Mouse (Mus musculus) hindbrain, embryonic 11.5 days (tissue): ENCODE measurements at regions not wholly inside any gene's neighbourhood (a gene's known extent, or its start where the extent isn't known, plus 50 kb on each side); places are given as distances from the start of the nearest gene placed in this dataset.

Experiments
- ATAC-seq: fragments of 200-750 bp; cut with Nextera tagmentation; 2 replicates; pipeline ENCODE4 v1.8.0; 2017; ENCODE audit warnings: mild to moderate bottlenecking, moderate TSS enrichment, moderate library complexity; ENCODE audit not compliant: low FRiP score
- DNase-seq: peaks from one replicate; pipeline ENCODE4 v3.0.0-alpha.2; 2015; ENCODE audit warnings: low spot score
- H3K27ac ChIP-seq: fragments of 300-500 bp; sonication (generic); 2 replicates; pipeline ENCODE4 v1.5.1; 2014; ENCODE audit warnings: mild to moderate bottlenecking, low read depth, low read length
- H3K27me3 ChIP-seq: fragments of 300-500 bp; sonication (generic); 2 replicates; pipeline ENCODE4 v1.6.1; 2014; ENCODE audit warnings: mild to moderate bottlenecking, low read length, moderate library complexity, mixed read lengths; ENCODE audit not compliant: control insufficient read depth, insufficient read depth
- H3K36me3 ChIP-seq: fragments of 300-500 bp; sonication (generic); 2 replicates; pipeline ENCODE4 v1.6.1; 2014; ENCODE audit warnings: mild to moderate bottlenecking, low read length, moderate library complexity, mixed read lengths; ENCODE audit not compliant: control insufficient read depth, insufficient read depth
- H3K4me1 ChIP-seq: fragments of 300-500 bp; sonication (generic); replicated peaks from 2 replicates; pipeline ENCODE4 v1.6.1; 2014; ENCODE audit warnings: low read length, mixed read lengths; ENCODE audit not compliant: control insufficient read depth, insufficient read depth
- H3K4me2 ChIP-seq: fragments of 300-500 bp; sonication (generic); replicated peaks from 2 replicates; pipeline ENCODE4 v1.6.1; 2014; ENCODE audit warnings: mild to moderate bottlenecking, low read depth, low read length
- H3K4me3 ChIP-seq: fragments of 300-500 bp; sonication (generic); 2 replicates; pipeline ENCODE4 v1.5.1; 2014; ENCODE audit warnings: low read depth, low read length
- H3K9ac ChIP-seq: fragments of 300-500 bp; sonication (generic); 2 replicates; pipeline ENCODE4 v1.6.1; 2014; ENCODE audit warnings: low read depth, low read length
- H3K9me3 ChIP-seq: fragments of 300-500 bp; sonication (generic); 2 replicates; pipeline ENCODE4 v1.6.1; 2016; ENCODE audit warnings: low read length; ENCODE audit not compliant: control insufficient read depth
- WGBS: fragments of 180-500 bp; shearing (Covaris S2); extraction: QIAGEN DNeasy Blood & Tissue Kit; methylation state at CpG from one replicate; pipeline ENCODE4 v1.1.7; 2014; 5-methylcytosine and 5-hydroxymethylcytosine counted together

GRCm38 (mm10) chr3:9884691-9885354 is 203.1 kb upstream of the Gm9833 start:
- H3K4me2 ChIP-seq, result no peak overlapping the region
- no peaks in the 10 kb centered on the region for H3K9me3 ChIP-seq
- H3K36me3 ChIP-seq, result no peaks in the 10 kb centered on the region
- H3K4me3 ChIP-seq, result no peak overlapping the region
- H3K4me1 ChIP-seq, result no peaks in the 10 kb centered on the region
- no peak overlapping the region for H3K27ac ChIP-seq
- no peak overlapping the region for H3K9ac ChIP-seq
- DNase-seq, result no peak
- WGBS, result 64% methylated on average over 5 of the region's 5 CpGs
- H3K27me3 ChIP-seq, result no peaks in the 10 kb centered on the region
- ATAC-seq, result no peak

GRCm38 (mm10) chr3:9885565-9885964 is 202.3 kb upstream of the Gm9833 start:
- ATAC-seq, result peak; percentile 43; the same call in 1 of the 2 replicates
- no peaks in the 10 kb centered on the region for H3K9me3 ChIP-seq
- no peak overlapping the region for H3K27ac ChIP-seq
- no peak overlapping the region for H3K4me2 ChIP-seq
- H3K4me1 ChIP-seq, result no peaks in the 10 kb centered on the region
- peak; percentile 41 for DNase-seq
- H3K9ac ChIP-seq, result no peak overlapping the region
- WGBS, result 61% methylated on average over 8 of the region's 8 CpGs
- H3K36me3 ChIP-seq, result no peaks in the 10 kb centered on the region
- H3K4me3 ChIP-seq, result no peak overlapping the region
- no peaks in the 10 kb centered on the region for H3K27me3 ChIP-seq

GRCm38 (mm10) chr3:9886077-9886476 is 201.8 kb upstream of the Gm9833 start:
- WGBS, result 79% methylated on average over 4 of the region's 4 CpGs
- H3K4me2 ChIP-seq, result no peak overlapping the region
- no peak overlapping the region for H3K4me3 ChIP-seq
- H3K4me1 ChIP-seq, result no peaks in the 10 kb centered on the region
- H3K36me3 ChIP-seq, result no peaks in the 10 kb centered on the region
- H3K9ac ChIP-seq, result no peak overlapping the region
- H3K9me3 ChIP-seq, result no peaks in the 10 kb centered on the region
- no peak overlapping the region for H3K27ac ChIP-seq
- no peak for ATAC-seq
- H3K27me3 ChIP-seq, result no peaks in the 10 kb centered on the region
- no peak for DNase-seq

- H3K36me3 ChIP-seq, result no peaks in the 10 kb centered on the region
- H3K9me3 ChIP-seq, result no peaks in the 10 kb centered on the region
- ATAC-seq, result no peak; the same call in 1 of the 2 replicates
- no peak overlapping the region for H3K27ac ChIP-seq
- H3K4me3 ChIP-seq, result no peak overlapping the region
- no peak for DNase-seq
- H3K9ac ChIP-seq, result no peak overlapping the region
- no peak overlapping the region for H3K4me2 ChIP-seq
- no peaks in the 10 kb centered on the region for H3K4me1 ChIP-seq
- 73% methylated on average over 10 of the region's 10 CpGs for WGBS
- H3K27me3 ChIP-seq, result no peaks in the 10 kb centered on the region
Measured at GRCm38 (mm10) chr3:9886765-9887626, 200.9 kb upstream of the Gm9833 start.

GRCm38 (mm10) chr3:9887627-9887994 is 200.3 kb upstream of the Gm9833 start:
- Histone ChIP-seq H3K9ac (no peak overlapping the region), H3K9me3 (no peaks in the 10 kb centered on the region)

GRCm38 (mm10) chr3:9888051-9888450 is 199.9 kb upstream of the Gm9833 start:
- H3K9ac ChIP-seq, result no peak overlapping the region
- no peaks in the 10 kb centered on the region for H3K4me1 ChIP-seq
- no peaks in the 10 kb centered on the region for H3K27me3 ChIP-seq
- 87% methylated on average over 5 of the region's 5 CpGs for WGBS
- no peak overlapping the region for H3K4me3 ChIP-seq
- H3K4me2 ChIP-seq, result no peak overlapping the region
- H3K9me3 ChIP-seq, result no peaks in the 10 kb centered on the region
- no peak for ATAC-seq
- no peak for DNase-seq
- H3K36me3 ChIP-seq, result no peaks in the 10 kb centered on the region
- no peak overlapping the region for H3K27ac ChIP-seq

More at GRCm38 (mm10) chr3:9887627-9887994, 200.3 kb upstream of the Gm9833 start:
- DNase-seq (no peak), ATAC-seq (no peak)
- no peak overlapping the region for H3K4me3 ChIP-seq
- no peaks in the 10 kb centered on the region for H3K4me1 ChIP-seq
- H3K36me3 ChIP-seq, result no peaks in the 10 kb centered on the region
- H3K27me3 ChIP-seq, result no peaks in the 10 kb centered on the region
- no peak overlapping the region for H3K27ac ChIP-seq
- H3K4me2 ChIP-seq, result no peak overlapping the region
- 93% methylated on average over 2 of the region's 2 CpGs for WGBS

- Histone ChIP-seq H3K27me3 (no peaks in the 10 kb centered on the region), H3K36me3 (no peaks in the 10 kb centered on the region), H3K9me3 (no peaks in the 10 kb centered on the region), H3K4me1 (no peaks in the 10 kb centered on the region), H3K27ac (no peak overlapping the region), H3K9ac (no peak overlapping the region), H3K4me2 (no peak overlapping the region), H3K4me3 (no peak overlapping the region)
- no peak for DNase-seq
- no peak for ATAC-seq
- WGBS, result 36% methylated on average over 4 of the region's 4 CpGs
Measured at GRCm38 (mm10) chr3:9892884-9893494, 194.9 kb upstream of the Gm9833 start.

GRCm38 (mm10) chr3:9895396-9896135 is 192.3 kb upstream of the Gm9833 start:
- H3K9ac ChIP-seq, result no peak overlapping the region
- no peaks in the 10 kb centered on the region for H3K27me3 ChIP-seq
- 90% methylated on average over 11 of the region's 11 CpGs for WGBS
- no peak overlapping the region for H3K4me3 ChIP-seq
- H3K9me3 ChIP-seq, result no peaks in the 10 kb centered on the region
- H3K36me3 ChIP-seq, result no peaks in the 10 kb centered on the region
- no peaks in the 10 kb centered on the region for H3K4me1 ChIP-seq
- DNase-seq, result no peak
- no peak overlapping the region for H3K4me2 ChIP-seq
- H3K27ac ChIP-seq, result no peak overlapping the region
- ATAC-seq, result no peak
